Mouse (Mus musculus): ENCODE measurements around the gene Olfr186. TPM values are rescaled to one million over a fixed set of nuclear protein-coding genes. Genes with fewer than 3 reads are reported as not detected.

Gene Olfr186
- polyA plus RNA-seq, 1 experiment from 2014 or later, result not detected

DNA sequence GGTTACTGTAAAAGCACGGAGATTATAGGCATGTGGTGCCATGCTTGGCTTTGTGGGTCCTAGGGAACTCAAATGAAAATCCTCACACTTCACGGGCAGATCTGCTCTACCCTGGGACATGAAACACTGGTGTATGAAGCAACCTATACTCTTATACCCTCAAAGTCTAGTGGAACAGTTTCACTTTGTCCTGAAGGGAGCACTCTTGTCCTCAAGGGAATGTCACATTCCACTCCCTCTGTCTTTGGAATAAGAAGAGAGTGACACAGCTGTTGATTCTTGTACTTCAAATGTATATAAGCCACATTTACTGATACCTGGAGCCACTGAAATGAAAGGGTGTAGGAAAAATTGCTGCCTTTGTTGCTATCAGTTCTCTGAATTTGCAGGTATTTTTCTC, 35.0 kb downstream of the Olfr186 start, which contains the start of gene Olfr183:
Gene Olfr183, plus strand, starts transcription at position 301 of the 400 bp plus-strand sequence.
- no peaks in the 10 kb centered on the region for H3K36me3 ChIP-seq

More for the DNA sequence above, 35.0 kb downstream of the Olfr186 start, which contains the start of gene Olfr183:
- H3K27ac ChIP-seq, result no peak within 1 kb of the TSS
- no peak within 1 kb of the TSS for H3K9ac ChIP-seq
- H3K4me1 ChIP-seq, result no peaks in the 10 kb centered on the region
- H3K4me3 ChIP-seq, result no peak within 1 kb of the TSS
- ATAC-seq (ENCODE audit: insufficient number of reproducible peaks, insufficient read depth, low FRiP score, low TSS enrichment, low read depth), result no peak
- H3K9me3 ChIP-seq, result no peaks in the 10 kb centered on the region
- no peaks in the 10 kb centered on the region for H3K27me3 ChIP-seq
- 67% methylated on average over 2 of the region's 2 CpGs for WGBS
- H3K4me2 ChIP-seq, result no peak within 1 kb of the TSS

Other genes with a start within 250 kb of the Olfr186 start
- gene Olfr173, start 230.0 kb downstream of the Olfr186 start, polyA plus RNA-seq (2015; fragmentation: Nextera tagmentation; extraction: Ambion mirVana), result not detected in 2 replicates
- gene Olfr175-ps1, start 203.5 kb downstream of the Olfr186 start, polyA plus RNA-seq (2015; fragmentation: Nextera tagmentation; extraction: Ambion mirVana), result not detected in 2 replicates
- gene Olfr177, start 155.5 kb downstream of the Olfr186 start, polyA plus RNA-seq (2015; fragmentation: Nextera tagmentation; extraction: Ambion mirVana), result not detected in 2 replicates
- gene Olfr178, start 138.2 kb downstream of the Olfr186 start, polyA plus RNA-seq (2015; fragmentation: Nextera tagmentation; extraction: Ambion mirVana), result not detected in 2 replicates
- gene Olfr181, start 101.5 kb downstream of the Olfr186 start, polyA plus RNA-seq (2015; fragmentation: Nextera tagmentation; extraction: Ambion mirVana), result not detected in 2 replicates
- not detected in 2 replicates for gene Olfr180, start 100.9 kb downstream of the Olfr186 start, polyA plus RNA-seq (2015; fragmentation: Nextera tagmentation; extraction: Ambion mirVana)
- not detected in 2 replicates for gene Olfr183, start 34.9 kb downstream of the Olfr186 start, polyA plus RNA-seq (2015; fragmentation: Nextera tagmentation; extraction: Ambion mirVana)
- gene Olfr187, start 9.5 kb upstream of the Olfr186 start, polyA plus RNA-seq (2015; fragmentation: Nextera tagmentation; extraction: Ambion mirVana), result not detected in 2 replicates
- gene Olfr190, start 47.7 kb upstream of the Olfr186 start, polyA plus RNA-seq (2015; fragmentation: Nextera tagmentation; extraction: Ambion mirVana), result not detected in 2 replicates
- gene Olfr191, start 59.5 kb upstream of the Olfr186 start, polyA plus RNA-seq (2015; fragmentation: Nextera tagmentation; extraction: Ambion mirVana), result not detected in 2 replicates
- not detected in 2 replicates for gene Olfr193, start 81.6 kb upstream of the Olfr186 start, polyA plus RNA-seq (2015; fragmentation: Nextera tagmentation; extraction: Ambion mirVana)
- not detected in 2 replicates for gene Olfr194, start 90.8 kb upstream of the Olfr186 start, polyA plus RNA-seq (2015; fragmentation: Nextera tagmentation; extraction: Ambion mirVana)
- gene Olfr195, start 116.8 kb upstream of the Olfr186 start, polyA plus RNA-seq (2015; fragmentation: Nextera tagmentation; extraction: Ambion mirVana), result not detected in 2 replicates
- not detected in 2 replicates for gene Olfr196, start 140.2 kb upstream of the Olfr186 start, polyA plus RNA-seq (2015; fragmentation: Nextera tagmentation; extraction: Ambion mirVana)
- gene Olfr198, start 173.2 kb upstream of the Olfr186 start, polyA plus RNA-seq (2015; fragmentation: Nextera tagmentation; extraction: Ambion mirVana), result not detected in 2 replicates
- gene Olfr199, start 189.5 kb upstream of the Olfr186 start, polyA plus RNA-seq (2015; fragmentation: Nextera tagmentation; extraction: Ambion mirVana), result not detected in 2 replicates
- not detected in 2 replicates for gene Olfr201, start 242.3 kb upstream of the Olfr186 start, polyA plus RNA-seq (2015; fragmentation: Nextera tagmentation; extraction: Ambion mirVana)